Mouse (Mus musculus) kidney, adult 2 months (tissue): ENCODE measurements at regions not wholly inside any gene's neighbourhood (a gene's known extent, or its start where the extent isn't known, plus 50 kb on each side); places are given as distances from the start of the nearest gene placed in this dataset.

Experiments used
- CTCF ChIP-seq: fragments of 200-500 bp; conservative IDR thresholded peaks from 2 replicates; pipeline ENCODE4 v1.5.1; 2011; ENCODE audit warnings: low read depth, mild to moderate bottlenecking, control low read depth, low read length, moderate library complexity, mixed read lengths; ENCODE audit not compliant: insufficient read depth, insufficient read length
- POLR2A ChIP-seq: fragments of 200-500 bp; IDR thresholded peaks from one replicate; pipeline ENCODE4 v1.6.1; 2011; ENCODE audit warnings: low read depth, low read length, control low read depth

- TF ChIP-seq CTCF: no peak
- TF ChIP-seq POLR2A: no peak
Measured at GRCm38 (mm10) chr9:87377921-87378320, 122.6 kb upstream of the Cep162 start.
